Mouse (Mus musculus) CH12.LX (cell line): ENCODE data around the gene Endod1.

Experiments
- CHD2 ChIP-seq: IDR thresholded peaks from 2 replicates; pipeline ENCODE4 v1.6.1; 2011; ENCODE audit warnings: low read length, improper control_type of control experiment
- CTCF ChIP-seq, 2 experiments: IDR thresholded peaks in 1 of 2; conservative IDR thresholded peaks in 1 of 2; 2 replicates each; pipeline ENCODE4 v1.5.1; 2011 to 2012; ENCODE audit warnings: low read depth in 2 of 2, low read length in 2 of 2, improper control_type of control experiment in 1 of 2, inconsistent platforms in 1 of 2, mild to moderate bottlenecking in 1 of 2, moderate library complexity in 1 of 2
- EP300 ChIP-seq: IDR thresholded peaks from 2 replicates; pipeline ENCODE4 v1.6.1; 2011; ENCODE audit warnings: low read length, improper control_type of control experiment
- GABPA ChIP-seq: IDR thresholded peaks from 2 replicates; pipeline ENCODE4 v1.6.1; 2012; ENCODE audit warnings: low read depth, low read length, improper control_type of control experiment, inconsistent platforms; ENCODE audit not compliant: insufficient replicate concordance
- MAFK ChIP-seq: IDR thresholded peaks from 2 replicates; pipeline ENCODE4 v1.6.1; 2011; ENCODE audit warnings: low read length, improper control_type of control experiment; ENCODE audit not compliant: insufficient replicate concordance
- MAZ ChIP-seq: IDR thresholded peaks from 2 replicates; pipeline ENCODE4 v1.6.1; 2012; ENCODE audit warnings: low read depth, mild to moderate bottlenecking, inconsistent platforms, low read length, improper control_type of control experiment, moderate library complexity
- MYC ChIP-seq: IDR thresholded peaks from 2 replicates; pipeline ENCODE4 v1.6.1; 2011; ENCODE audit warnings: low read depth, mild to moderate bottlenecking, improper control_type of control experiment, low read length
- POLR2A ChIP-seq: IDR thresholded peaks from 2 replicates; pipeline ENCODE4 v1.6.1; 2011; ENCODE audit warnings: low read depth, mild to moderate bottlenecking, improper control_type of control experiment, low read length
- RAD21 ChIP-seq: IDR thresholded peaks from 2 replicates; pipeline ENCODE4 v1.6.1; 2011; ENCODE audit warnings: low read depth, mild to moderate bottlenecking, low read length, improper control_type of control experiment, moderate library complexity
- SIN3A ChIP-seq: IDR thresholded peaks from 2 replicates; pipeline ENCODE4 v1.6.1; 2012; ENCODE audit warnings: low read length, improper control_type of control experiment, inconsistent platforms
- UBTF ChIP-seq: IDR thresholded peaks from 2 replicates; pipeline ENCODE4 v1.6.1; 2012; ENCODE audit warnings: low read depth, mild to moderate bottlenecking, inconsistent platforms, low read length, improper control_type of control experiment, moderate library complexity
- ZC3H11A ChIP-seq: IDR thresholded peaks from 2 replicates; pipeline ENCODE4 v1.6.1; 2012; ENCODE audit warnings: low read depth, mild to moderate bottlenecking, inconsistent platforms, low read length, improper control_type of control experiment

- TF ChIP-seq SIN3A (no peak), RAD21 (no peak), CHD2 (no peak), MYC (no peak), UBTF (no peak), MAZ (no peak), CTCF (conservative IDR thresholded peaks at IDR 0.05 in 1 of 2, IDR thresholded peaks at IDR 0.05 in 1 of 2; ENCODE audit: low read depth in 2 of 2, low read length in 2 of 2) (no peak), ZC3H11A (no peak), POLR2A (no peak), EP300 (no peak), MAFK (no peak), GABPA (no peak)
Observed at GRCm38 (mm10) chr9:14365481-14366125, 15.7 kb downstream of the Endod1 start.
